Mouse (Mus musculus): ENCODE results near the gene Zfp90.

Gene Zfp90

GRCm38 (mm10) chr8:106433667-106434066 is 18.5 kb downstream of the Zfp90 start:
- DNase-seq (ENCODE audit: low spot score), result no peak

- DNase-seq (ENCODE audit: low spot score), result no peak
Measured at GRCm38 (mm10) chr8:106437781-106438180, 22.7 kb downstream of the Zfp90 start.

- DNase-seq (ENCODE audit: low spot score), result no peak
Measured at GRCm38 (mm10) chr8:106440146-106440545, 25.0 kb downstream of the Zfp90 start.

- no peak for DNase-seq (ENCODE audit: low spot score)
Measured at GRCm38 (mm10) chr8:106442740-106443139, 27.6 kb downstream of the Zfp90 start.

GRCm38 (mm10) chr8:106451301-106452085 is 36.4 kb downstream of the Zfp90 start:
- DNase-seq (ENCODE audit: low spot score), result no peak

GRCm38 (mm10) chr8:106452701-106453481 is 37.8 kb downstream of the Zfp90 start:
- no peak for DNase-seq (ENCODE audit: low spot score)

GRCm38 (mm10) chr8:106454036-106454435 is 38.9 kb downstream of the Zfp90 start:
- DNase-seq (ENCODE audit: low spot score), result no peak

GRCm38 (mm10) chr8:106462131-106462530 is 47.0 kb downstream of the Zfp90 start:
- no peak for DNase-seq (ENCODE audit: low spot score)

GRCm38 (mm10) chr8:106463795-106464194 is 48.7 kb downstream of the Zfp90 start:
- no peak for DNase-seq (ENCODE audit: low spot score)

- no peak for DNase-seq (ENCODE audit: low spot score)
Measured at GRCm38 (mm10) chr8:106469485-106469884, 54.4 kb downstream of the Zfp90 start.

- DNase-seq (ENCODE audit: low spot score), result no peak
Measured at GRCm38 (mm10) chr8:106474001-106474400, 58.9 kb downstream of the Zfp90 start.
